Mouse (Mus musculus) skeletal muscle tissue, adult 2 months (tissue): ENCODE data around the gene Lman2.

Source experiments
- DNase-seq: peaks from one replicate; pipeline ENCODE4 v3.0.0-alpha.2; 2012; ENCODE audit warnings: low read depth, low spot score

Gene Lman2

GRCm38 (mm10) chr13:55371007-55371681 is 8.6 kb upstream of the Lman2 start:
- DNase-seq: peak; percentile 40

GRCm38 (mm10) chr13:55370234-55370633 is 7.7 kb upstream of the Lman2 start:
- DNase-seq: no peak

- peak; percentile 51 for DNase-seq
These were observed 7.0 kb upstream of the Lman2 start, which contains the start of gene Rgs14 for GRCm38 (mm10) chr13:55369531-55370114. Rgs14 (plus strand) TSS chr13:55369732.

GRCm38 (mm10) chr13:55368401-55368800 is 5.8 kb upstream of the Lman2 start:
- DNase-seq: no peak

GRCm38 (mm10) chr13:55361974-55362452 is 570 bp downstream of the Lman2 start:
- DNase-seq: peak; percentile 35

GRCm38 (mm10) chr13:55361145-55361544 is 1.4 kb downstream of the Lman2 start:
- no peak for DNase-seq

- no peak for DNase-seq
These were observed 15.8 kb downstream of the Lman2 start for GRCm38 (mm10) chr13:55346745-55347144.

- DNase-seq: no peak
These were observed 18.3 kb downstream of the Lman2 start for GRCm38 (mm10) chr13:55344286-55344685.

GRCm38 (mm10) chr13:55342469-55342868 is 20.1 kb downstream of the Lman2 start:
- no peak for DNase-seq

- no peak for DNase-seq
These were observed 23.3 kb downstream of the Lman2 start for GRCm38 (mm10) chr13:55339259-55339658.

GRCm38 (mm10) chr13:55338131-55339054 is 24.2 kb downstream of the Lman2 start:
- no peak for DNase-seq

- no peak for DNase-seq
These were observed 25.1 kb downstream of the Lman2 start for GRCm38 (mm10) chr13:55337341-55337975.

- no peak for DNase-seq
These were observed 26.9 kb downstream of the Lman2 start for GRCm38 (mm10) chr13:55335701-55336100.

GRCm38 (mm10) chr13:55332331-55332730 is 30.3 kb downstream of the Lman2 start:
- no peak for DNase-seq

- DNase-seq: no peak
These were observed 31.8 kb downstream of the Lman2 start for GRCm38 (mm10) chr13:55330567-55331400.

- DNase-seq: peak; percentile 36
These were observed 32.7 kb downstream of the Lman2 start, which contains the start of gene Mxd3 for GRCm38 (mm10) chr13:55329683-55330566. Mxd3 (minus strand) TSS chr13:55329823.

GRCm38 (mm10) chr13:55329109-55329682 is 33.4 kb downstream of the Lman2 start:
- no peak for DNase-seq

GRCm38 (mm10) chr13:55328641-55329040 is 33.9 kb downstream of the Lman2 start:
- DNase-seq: no peak

- no peak for DNase-seq
These were observed 34.4 kb downstream of the Lman2 start for GRCm38 (mm10) chr13:55328171-55328570.
